Mouse (Mus musculus) left cerebral cortex, adult 18-20 months (tissue): ENCODE measurements around the gene Rheb. TPM values are rescaled to one million over a fixed set of nuclear protein-coding genes. Genes with fewer than 3 reads are reported as not detected.
"Not testable (repeated sequence)": the region's sequence is repeated elsewhere in the genome, so short reads cannot be mapped to it uniquely, and the experiment has no call there.

Experiments
- DNase-seq, 2 experiments: peaks; one replicate each; pipeline ENCODE4 v3.0.0; 2021 to 2022; ENCODE audit warnings: low spot score in 2 of 2, mixed read lengths in 1 of 2
- long read RNA-seq, 2 experiments: library from polyadenylated mRNA; stranded (forward); transcript quantifications; one replicate each; pipeline ENCODE4 v2.0.0; 2021
- total RNA-seq, 2 experiments: library from RNA; stranded (reverse); gene quantifications; 2 replicates each; pipeline ENCODE4 v1.2.3; 2021

Rheb gene
- 100 to 1,000 TPM; 130 to 134 TPM for total RNA-seq
- long read RNA-seq, experiment 1, transcript Rheb-201 (8 exons, 1,784 nt): major isoform, 381 of 402 reads
- long read RNA-seq, experiment 1, partial matches to known transcripts: 3 of 402 reads
- long read RNA-seq, experiment 1, other reads (novel, unspliced or antisense): 18 of 402 reads
- long read RNA-seq, experiment 2, transcript Rheb-201 (8 exons, 1,784 nt): major isoform, 271 of 280 reads
- long read RNA-seq, experiment 2, partial matches to known transcripts: 1 of 280 reads
- long read RNA-seq, experiment 2, other reads (novel, unspliced or antisense): 8 of 280 reads

GRCm38 (mm10) chr5:24842274-24843102, at the start of gene Rheb:
Gene Rheb (minus strand): TSS chr5:24842624.
- DNase-seq: peak; percentile 98

DNA sequence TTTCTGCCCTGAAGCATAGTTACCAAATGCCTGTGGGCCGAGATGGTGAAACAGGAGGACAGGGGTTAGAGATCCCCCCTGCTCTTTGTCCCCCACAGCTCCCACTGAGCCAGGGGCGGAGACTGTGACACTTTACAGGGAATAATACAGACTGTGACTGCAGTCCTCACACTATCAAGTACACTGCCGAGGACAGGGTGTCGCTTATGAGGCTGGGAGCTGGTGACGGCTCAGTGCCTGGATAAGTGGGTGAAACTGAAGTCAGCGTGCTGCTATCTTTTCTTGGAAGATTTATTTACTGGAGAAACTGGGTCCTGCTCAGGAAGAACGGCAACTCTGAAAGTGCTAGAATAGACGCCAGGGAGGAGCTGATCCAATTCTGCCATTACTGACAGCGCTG, 47.4 kb upstream of the Rheb start:
- DNase-seq: no peak

DNA sequence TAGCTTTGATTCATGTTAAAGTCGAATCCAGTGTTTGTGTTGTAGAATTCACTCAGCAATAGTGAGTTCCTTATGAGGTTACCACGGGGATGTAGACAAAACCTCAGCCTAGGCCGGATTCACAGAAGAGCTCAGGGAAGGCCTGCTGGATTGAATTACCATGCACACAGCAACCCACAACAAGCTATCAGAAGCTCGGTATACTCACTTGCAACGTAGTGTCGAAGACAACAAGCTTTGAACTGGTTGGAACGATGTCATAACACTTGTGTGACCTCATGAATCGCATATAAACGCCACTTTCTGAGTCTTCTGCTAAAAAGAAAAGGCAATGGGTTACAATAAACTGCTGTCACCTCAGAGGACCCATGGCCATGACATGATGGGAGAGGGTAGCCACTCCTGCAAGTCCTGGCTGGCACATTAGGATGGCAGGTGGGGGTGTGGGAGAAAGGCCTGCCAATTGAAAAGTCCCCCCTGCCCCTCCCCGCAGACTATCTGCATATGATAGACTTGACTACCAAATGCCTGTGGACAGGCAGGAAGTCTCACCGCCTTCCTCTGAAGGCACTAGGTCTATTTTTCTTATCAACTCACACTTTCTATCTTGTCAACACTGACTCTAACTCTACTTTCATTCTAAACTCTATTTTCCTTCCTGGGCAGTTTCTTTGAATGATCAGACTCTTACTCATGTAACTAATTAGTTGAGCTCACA, 46.6 kb upstream of the Rheb start:
- no peak for DNase-seq

DNA sequence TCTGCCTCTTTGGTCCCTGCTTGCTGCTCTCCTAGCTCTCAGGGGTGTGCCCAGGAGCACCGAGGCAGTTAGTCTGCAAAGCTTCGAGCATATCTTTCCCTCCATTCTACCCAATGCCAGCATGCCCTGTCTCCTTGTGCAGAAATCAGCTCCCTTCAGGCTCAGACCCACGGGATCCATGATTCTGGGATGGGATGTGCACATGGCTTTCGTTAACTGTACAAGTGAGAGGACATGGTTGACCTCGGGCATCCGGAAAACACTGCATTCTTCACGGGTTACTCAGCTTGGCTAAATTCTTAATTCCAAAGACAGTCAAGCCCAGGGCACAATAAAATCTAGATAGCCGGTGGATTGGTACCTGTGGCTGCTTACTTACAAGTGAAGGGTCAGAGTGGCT, 44.8 kb upstream of the Rheb start:
- DNase-seq: no peak

DNA sequence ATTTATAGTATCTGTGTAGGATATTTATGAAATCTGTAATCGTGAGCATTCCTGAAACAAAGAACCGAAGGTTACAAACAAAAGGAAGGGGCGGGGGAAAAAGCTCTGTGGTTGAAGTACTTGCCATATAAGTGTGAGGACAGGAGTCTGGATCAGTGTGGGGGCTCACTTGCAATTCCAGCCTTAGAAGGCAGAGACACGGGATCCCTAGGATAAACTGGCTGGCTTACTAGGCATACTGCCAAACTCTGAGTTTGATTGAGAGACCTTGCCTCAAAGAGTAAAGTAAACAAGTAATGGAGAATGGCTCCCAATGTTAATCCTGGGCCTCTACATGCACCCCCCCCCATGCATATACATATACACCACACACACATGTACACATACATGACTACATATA, 36.3 kb upstream of the Rheb start:
- DNase-seq: no peak

DNA sequence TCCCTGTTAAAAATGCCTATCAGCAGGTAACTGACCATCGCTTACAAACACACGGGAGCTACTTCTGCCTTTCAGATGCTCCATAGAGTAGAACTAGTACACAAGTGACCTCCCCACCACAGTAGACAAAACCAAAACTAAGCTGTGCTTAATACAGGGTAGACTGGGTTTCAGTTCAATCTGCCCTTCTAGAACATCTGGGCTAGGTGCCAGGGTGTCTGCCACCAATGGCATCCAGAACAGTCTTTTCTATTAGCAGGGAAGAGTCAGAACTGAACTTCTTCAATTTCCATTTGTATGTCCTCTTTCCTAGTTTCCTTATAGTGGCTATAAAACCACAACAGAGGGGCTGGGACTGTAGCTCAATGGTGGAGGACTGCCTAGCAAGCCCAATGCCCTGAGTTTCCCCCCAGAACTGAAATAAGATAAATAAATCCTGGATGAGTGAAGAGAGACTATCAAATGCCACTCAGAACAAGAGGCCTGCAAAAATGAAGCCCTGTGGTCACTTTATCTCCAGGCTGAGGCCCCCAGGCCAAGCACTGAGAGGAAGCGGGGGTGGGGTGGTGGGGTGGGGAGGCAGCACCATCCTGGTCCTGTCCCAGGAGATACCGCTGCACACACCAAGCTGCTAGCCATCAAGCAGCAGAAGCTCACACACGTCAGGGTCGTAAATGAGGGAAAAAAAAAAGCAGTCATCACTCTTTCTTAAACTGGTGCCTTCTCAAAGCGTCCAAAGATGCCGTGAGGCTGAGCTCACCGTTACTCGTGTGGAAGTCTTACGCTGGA, 35.6 kb upstream of the Rheb start:
- no peak for DNase-seq

- DNase-seq: no peak
Measured at GRCm38 (mm10) chr5:24876653-24877052, 34.2 kb upstream of the Rheb start.

GRCm38 (mm10) chr5:24874111-24874510, 31.7 kb upstream of the Rheb start:
- DNase-seq: no peak

- no peak for DNase-seq
Measured at GRCm38 (mm10) chr5:24873221-24873620, 30.8 kb upstream of the Rheb start.

- DNase-seq: peak; percentile 53 to 74
Measured at GRCm38 (mm10) chr5:24871276-24871675, 28.9 kb upstream of the Rheb start.

DNA sequence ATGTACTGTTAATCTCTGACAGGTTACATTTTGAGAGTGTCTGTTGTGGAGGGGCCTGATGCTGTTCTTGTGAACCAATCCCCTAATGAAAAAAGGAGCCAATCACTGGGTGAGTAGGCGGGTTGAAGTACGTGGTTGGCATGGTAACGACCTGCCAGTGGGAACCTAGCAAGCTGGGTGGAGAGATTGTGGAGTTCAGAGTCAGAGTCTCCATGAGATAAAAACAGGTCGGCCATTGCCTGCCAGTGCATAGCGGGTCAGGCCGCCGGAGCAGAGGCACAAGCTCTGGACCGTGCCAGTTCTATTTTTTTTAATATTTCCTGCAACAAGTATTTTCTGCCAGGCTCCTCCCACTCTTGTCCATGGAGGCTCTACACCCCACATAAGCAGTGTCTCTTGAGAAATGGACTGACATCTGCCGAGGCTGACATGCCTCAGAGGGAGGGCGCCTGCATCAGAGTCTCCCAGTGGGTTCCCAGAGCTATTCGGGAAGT, 27.4 kb upstream of the Rheb start:
- DNase-seq: no peak

- DNase-seq: no peak
Measured at GRCm38 (mm10) chr5:24863804-24864203, 21.4 kb upstream of the Rheb start.

DNA sequence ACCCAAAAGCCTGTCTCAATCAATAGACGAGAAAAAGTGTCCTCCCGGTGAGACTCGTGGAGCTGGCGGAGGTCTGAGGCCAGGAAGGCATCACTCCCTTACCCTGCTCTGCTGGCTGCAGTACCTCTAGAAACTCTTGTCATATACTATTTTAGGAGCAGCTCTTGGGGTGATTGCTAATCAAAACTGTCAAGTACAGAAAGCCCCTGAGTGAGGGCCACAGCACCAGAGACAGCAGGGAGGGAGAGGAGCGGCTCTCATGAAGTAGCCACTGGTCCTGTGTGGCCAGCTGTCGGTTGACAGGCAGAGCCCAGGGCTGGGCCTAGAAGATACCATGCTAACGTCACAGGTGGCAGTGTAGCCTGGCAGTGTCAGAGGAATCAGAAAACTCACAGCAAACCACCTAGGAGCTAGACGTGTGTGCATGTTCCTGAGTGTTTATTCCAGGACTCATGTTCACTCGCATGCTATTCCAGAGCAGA, 19.1 kb upstream of the Rheb start:
- no peak for DNase-seq

DNA sequence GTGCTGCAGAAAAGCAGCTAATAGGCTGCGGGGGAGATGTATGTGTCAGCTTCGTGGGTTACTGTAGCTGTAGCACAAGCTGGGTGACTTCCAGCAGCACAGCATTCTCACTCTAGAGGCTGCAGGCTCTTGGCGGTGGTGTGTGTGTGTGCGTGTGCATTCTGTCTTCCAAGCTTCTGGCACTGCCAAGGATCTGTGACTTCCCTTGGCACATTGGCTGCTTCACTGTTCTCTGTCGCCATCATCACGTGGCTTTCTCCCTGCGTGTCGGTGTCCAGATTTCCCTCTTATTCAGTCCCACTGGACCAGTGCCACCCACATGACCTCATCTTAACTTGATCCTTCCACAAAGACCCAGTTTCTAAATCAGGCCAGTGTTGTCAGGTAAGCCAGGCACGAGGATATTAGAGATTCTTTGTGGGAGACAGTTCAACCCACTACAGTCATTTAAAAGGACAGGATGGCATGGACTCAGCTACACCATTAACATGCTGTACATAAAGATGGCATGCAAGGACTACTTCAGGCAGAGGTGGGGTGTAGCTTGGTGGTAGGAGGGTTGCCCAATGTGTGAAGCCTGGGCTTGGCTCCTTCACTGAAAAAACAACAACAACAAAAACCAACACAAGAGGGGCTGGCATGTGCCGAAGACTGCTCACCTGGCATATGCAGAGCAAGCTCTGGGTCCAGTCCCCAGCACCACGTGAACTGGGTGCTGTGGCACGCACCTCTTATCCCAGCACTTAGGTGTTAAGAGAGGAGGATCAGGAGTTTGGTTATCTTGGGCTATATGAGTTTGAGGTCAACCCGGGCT, 18.4 kb upstream of the Rheb start:
- peak; percentile 58 to 70 for DNase-seq

DNA sequence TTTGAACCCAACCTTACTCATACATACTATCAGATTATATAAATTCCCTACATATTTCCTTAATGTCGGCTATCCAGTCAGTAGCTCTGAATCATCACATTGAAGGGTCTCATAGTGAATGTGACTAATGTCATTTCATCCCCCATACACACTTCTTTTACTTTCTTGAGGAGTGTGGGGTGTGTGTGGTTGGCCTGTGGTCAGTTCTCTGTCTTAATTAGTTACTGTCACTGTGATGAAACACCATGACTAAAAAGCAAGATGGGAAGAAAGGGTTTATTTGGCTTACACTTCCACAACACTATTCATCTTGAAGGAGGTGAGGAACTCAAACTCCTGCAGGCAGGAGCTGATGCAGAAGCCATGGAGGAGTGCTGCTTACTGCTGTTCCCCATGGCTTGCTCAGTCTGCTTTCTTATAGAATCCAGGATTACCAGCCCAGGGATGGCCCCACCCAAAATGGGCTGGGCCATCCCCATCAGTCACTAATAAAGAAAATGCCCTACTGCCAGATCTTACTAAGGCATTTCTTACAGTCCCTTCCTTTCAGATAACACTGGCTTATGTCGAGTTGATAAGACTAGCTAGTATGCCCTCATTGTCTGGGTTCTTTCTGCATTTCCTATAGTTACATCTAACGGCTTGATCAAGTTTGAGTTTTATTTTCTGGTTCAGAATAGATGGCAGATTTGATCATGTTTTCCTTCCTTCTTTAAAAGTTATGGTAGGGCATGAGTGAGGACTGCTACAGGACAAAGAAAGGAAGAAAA, 17.5 kb upstream of the Rheb start:
- no peak for DNase-seq

DNA sequence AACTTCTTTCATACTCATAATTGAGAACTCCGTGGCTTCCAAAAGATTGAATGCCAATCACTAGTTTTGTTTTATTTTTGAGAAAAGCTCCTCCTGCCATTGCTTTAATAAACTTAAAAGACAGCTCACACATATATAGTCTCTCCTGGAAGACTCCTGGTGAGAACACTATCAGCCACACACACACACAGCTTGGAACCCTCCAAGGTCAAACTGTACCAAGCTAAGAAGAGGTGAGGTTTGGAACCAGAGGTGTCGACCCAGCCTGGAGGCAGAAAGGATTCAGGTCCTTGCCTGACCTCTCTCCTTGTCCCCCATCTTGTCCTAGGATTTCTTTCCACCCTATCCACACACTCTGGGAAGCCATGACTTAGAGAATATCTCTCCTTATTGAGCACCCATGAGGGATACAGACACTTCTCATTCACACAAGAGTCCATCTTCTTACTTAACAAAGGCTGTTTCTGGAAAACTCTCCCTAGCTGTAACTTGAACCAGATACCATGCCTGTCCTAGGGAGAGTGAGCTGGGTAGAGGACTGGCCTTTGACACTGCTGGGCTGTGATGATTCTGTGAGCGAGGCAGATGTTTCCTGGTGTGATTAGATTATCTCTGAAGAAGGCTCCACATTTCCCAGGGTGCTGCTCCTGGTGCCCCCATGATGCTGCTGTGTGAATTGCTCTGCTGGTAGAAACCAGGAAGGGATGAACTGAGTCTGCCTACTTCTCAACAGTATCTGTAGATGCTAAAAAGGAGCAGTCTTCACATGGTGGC, 12.6 kb upstream of the Rheb start:
- no peak for DNase-seq

- DNase-seq: no peak
Measured at GRCm38 (mm10) chr5:24854256-24854655, 11.8 kb upstream of the Rheb start.

DNA sequence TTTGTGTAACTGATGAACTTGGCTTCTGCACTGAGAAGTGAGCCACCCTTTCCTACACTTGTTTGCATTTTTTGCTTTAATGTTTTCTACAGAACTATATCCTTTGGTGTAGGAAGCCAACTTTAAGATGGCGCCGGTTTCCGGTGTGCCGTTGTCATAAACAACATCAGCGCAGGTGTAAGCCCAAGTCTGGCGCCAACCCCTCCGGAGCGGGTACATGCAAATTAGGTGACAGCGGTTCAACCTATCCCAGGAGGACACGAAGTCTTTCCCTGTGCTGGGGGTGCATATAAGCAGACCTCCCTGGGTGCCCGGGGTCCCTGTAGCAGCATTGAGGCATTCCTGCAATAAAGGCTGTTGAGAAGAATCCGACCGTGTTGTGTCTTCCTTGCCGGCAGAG, 5.8 kb upstream of the Rheb start:
- DNase-seq: not testable (repeated sequence)
